Mouse (Mus musculus) heart, postnatal 4 days (tissue): Measurements from ENCODE around the gene Stpg1. TPM values are rescaled to one million over a fixed set of nuclear protein-coding genes. Genes with fewer than 3 reads are reported as not detected.
A peak's percentile ranks its signal among the peaks of the same experiment; 100 is the strongest.

ENCODE experiments used
- DNase-seq: peaks from one replicate; pipeline ENCODE4 v3.0.0; 2021
- microRNA-seq, 2 experiments: library from miRNA; unstranded; fragments of <30 nt; microRNA quantifications; one replicate each; pipeline ENCODE4 v1.2.0; 2021 to 2022
- total RNA-seq, 2 experiments: library from RNA; stranded (reverse); gene quantifications; 2 replicates each; pipeline ENCODE4 v1.2.3; 2021

Gene Stpg1
- total RNA-seq, 2 experiments from 2014 or later: not detected

GRCm38 (mm10) chr4:135563794-135564193 is 69.2 kb downstream of the Stpg1 start:
- no peak for DNase-seq

- peak; percentile 88 for DNase-seq
These were observed 70.8 kb downstream of the Stpg1 start for GRCm38 (mm10) chr4:135565400-135565799.

GRCm38 (mm10) chr4:135567042-135567441 is 72.5 kb downstream of the Stpg1 start:
- DNase-seq: peak; percentile 49

GRCm38 (mm10) chr4:135567484-135567883 is 72.9 kb downstream of the Stpg1 start:
- DNase-seq: no peak

- DNase-seq: no peak
These were observed 74.6 kb downstream of the Stpg1 start for GRCm38 (mm10) chr4:135569201-135569600.

- no peak for DNase-seq
These were observed 75.8 kb downstream of the Stpg1 start for GRCm38 (mm10) chr4:135570152-135571036.

- no peak for DNase-seq
These were observed 76.5 kb downstream of the Stpg1 start for GRCm38 (mm10) chr4:135571037-135571550.

GRCm38 (mm10) chr4:135572276-135572675 is 77.7 kb downstream of the Stpg1 start:
- no peak for DNase-seq

- DNase-seq: peak; percentile 47
These were observed 78.7 kb downstream of the Stpg1 start, which contains the start of gene Grhl3 for GRCm38 (mm10) chr4:135573251-135573808. Gene Grhl3 (minus strand): TSS chr4:135573630.

GRCm38 (mm10) chr4:135575365-135576140 is 81.0 kb downstream of the Stpg1 start:
- no peak for DNase-seq

- DNase-seq: no peak
These were observed 83.9 kb downstream of the Stpg1 start for GRCm38 (mm10) chr4:135578490-135578889.

GRCm38 (mm10) chr4:135579695-135580094 is 85.1 kb downstream of the Stpg1 start:
- no peak for DNase-seq

GRCm38 (mm10) chr4:135581222-135581910 is 86.8 kb downstream of the Stpg1 start:
- no peak for DNase-seq

- no peak for DNase-seq
These were observed 90.2 kb downstream of the Stpg1 start for GRCm38 (mm10) chr4:135584838-135585237.

Small RNA genes lying within 50 kb of the gene (microRNA-seq; reads per million reads assigned to microRNA genes)
- gene Gm25317: 0 reads per million in 2 experiments

Other genes starting within 250 kb of the Stpg1 start
- gene Clic4, start 222.0 kb upstream of the Stpg1 start, total RNA-seq: 100 to 1,000 TPM; 313 to 318 TPM
- 100 to 1,000 TPM; 132 to 135 TPM for gene Srrm1, start 141.5 kb upstream of the Stpg1 start, total RNA-seq
- under 1 TPM; 0.62 to 0.77 TPM for gene Ncmap, start 96.6 kb upstream of the Stpg1 start, total RNA-seq
- 10 to 100 TPM; 18.6 to 19.6 TPM for gene Rcan3, start 60.9 kb upstream of the Stpg1 start, total RNA-seq
- 10 to 100 TPM; 19.3 to 19.6 TPM for gene Nipal3, start 248 bp downstream of the Stpg1 start, total RNA-seq
- gene Grhl3, start 78.8 kb downstream of the Stpg1 start, total RNA-seq: 1 to 10 TPM; 1.0 to 1.2 TPM
- 1 to 10 TPM; 2.3 to 3.2 TPM for gene Ifnlr1, start 191.5 kb downstream of the Stpg1 start, total RNA-seq
- under 1 TPM; 0.20 to 0.24 TPM for gene Il22ra1, start 233.4 kb downstream of the Stpg1 start, total RNA-seq